Mouse (Mus musculus) mesoderm, embryonic 11.5 days (tissue): ENCODE results near the gene Baz2b.
"Not testable (repeated sequence)": the region's sequence is repeated elsewhere in the genome, so short reads cannot be mapped to it uniquely, and the experiment has no call there.

Experiments
- DNase-seq: peaks from one replicate; pipeline ENCODE4 v3.0.0-alpha.2; 2012; ENCODE audit warnings: low read depth, low spot score

The Baz2b gene

GRCm38 (mm10) chr2:60089528-60090247 is 120.0 kb downstream of the Baz2b start:
- DNase-seq: no peak

DNA sequence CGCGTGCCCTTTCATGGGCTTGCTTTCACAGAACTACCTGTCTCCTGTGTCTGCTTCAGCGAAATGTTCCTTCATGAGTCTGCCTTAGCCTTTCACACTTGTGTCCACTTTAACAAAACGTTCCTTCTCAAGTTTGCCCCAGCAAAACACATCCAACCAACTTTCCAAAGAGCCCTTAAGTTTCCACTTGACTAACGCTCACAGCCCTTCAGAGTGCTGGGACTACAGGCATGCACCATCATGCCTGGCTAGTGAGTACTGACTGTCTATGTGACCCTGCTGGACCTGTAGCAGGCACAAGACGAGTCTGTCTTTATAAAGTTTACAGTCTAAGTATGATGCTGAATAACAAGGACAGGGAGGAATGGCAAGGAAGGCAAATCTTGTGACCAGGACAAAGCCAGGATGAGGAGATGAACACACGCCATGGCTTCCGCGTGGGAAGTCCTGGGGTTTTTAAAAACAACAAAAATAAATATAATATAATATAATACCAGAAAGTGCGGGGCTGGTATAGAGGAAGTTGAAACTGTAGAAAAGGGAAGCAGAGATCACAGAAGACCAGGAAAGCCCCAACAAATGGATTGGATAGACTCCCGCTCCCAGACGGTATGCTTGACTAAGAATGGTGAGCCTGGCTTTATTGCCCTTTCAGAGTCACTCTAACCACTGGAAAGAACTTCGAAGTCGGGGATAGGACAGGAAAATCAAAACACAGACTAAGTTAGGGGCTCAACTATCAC is 120.7 kb downstream of the Baz2b start:
- no peak for DNase-seq

- DNase-seq: no peak
Measured at GRCm38 (mm10) chr2:60086197-60086903, 123.3 kb downstream of the Baz2b start.

DNA sequence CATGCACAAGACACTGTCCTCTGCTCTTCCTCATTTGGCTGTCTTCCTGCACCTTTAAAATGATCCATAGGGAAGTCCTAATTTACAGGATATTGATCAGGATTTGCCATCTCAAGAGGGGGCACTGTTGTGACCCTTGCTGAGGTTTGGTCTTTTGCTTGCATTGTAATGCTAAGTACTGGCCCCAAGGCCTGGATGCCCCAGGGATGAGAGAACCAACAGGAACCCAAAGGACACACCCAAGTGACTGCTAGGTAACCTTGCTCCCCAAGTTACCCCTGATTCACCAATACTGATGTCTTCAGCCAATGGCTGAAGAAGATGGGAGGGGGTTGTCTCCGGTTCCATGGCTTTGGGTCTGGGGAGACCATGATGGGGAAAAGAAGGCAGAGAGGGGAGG is 124.8 kb downstream of the Baz2b start:
- no peak for DNase-seq

- no peak for DNase-seq
Measured at GRCm38 (mm10) chr2:60082984-60083636, 126.5 kb downstream of the Baz2b start.

- DNase-seq: no peak
Measured at GRCm38 (mm10) chr2:60082225-60082624, 127.4 kb downstream of the Baz2b start.

DNA sequence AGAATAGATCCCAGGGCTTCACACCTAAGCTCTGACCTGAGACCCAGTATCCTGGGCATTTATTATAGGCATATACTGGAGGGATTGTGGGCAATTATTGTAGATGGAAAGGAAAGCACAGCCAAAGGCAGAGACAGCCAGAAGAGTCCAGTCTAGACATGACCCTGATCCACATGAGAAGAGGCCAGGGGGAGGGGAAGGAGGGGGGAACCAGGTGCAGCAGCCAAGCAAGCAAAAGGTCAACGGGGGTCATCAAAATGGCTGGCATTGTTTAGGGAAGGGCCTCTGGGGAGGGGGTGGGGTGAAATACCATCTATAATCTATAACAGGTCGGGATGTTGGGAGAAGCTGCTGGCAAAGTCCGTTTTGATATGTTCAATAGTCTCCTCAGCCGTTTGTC is 128.8 kb downstream of the Baz2b start:
- peak; percentile 66 for DNase-seq

DNA sequence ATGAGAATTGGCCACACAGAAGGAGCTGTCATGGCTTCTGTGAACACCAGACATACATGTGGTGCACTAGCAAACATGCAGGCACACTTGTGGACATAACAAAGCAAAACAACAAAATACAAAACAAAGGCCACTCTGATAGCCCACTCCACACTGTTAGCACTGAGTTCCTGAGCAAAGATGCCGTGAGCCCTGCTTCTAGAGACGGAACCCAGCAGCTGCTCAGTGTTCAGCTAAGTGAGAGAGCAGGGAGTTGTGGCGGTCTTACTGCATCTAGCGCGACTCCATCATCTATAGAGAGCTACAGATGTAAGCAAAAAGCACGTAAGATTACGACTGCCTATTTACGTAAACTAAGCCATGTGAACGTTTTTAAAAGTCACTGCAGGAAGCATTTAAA is 132.0 kb downstream of the Baz2b start:
- DNase-seq: no peak

GRCm38 (mm10) chr2:60076800-60077199 is 132.8 kb downstream of the Baz2b start:
- no peak for DNase-seq

DNA sequence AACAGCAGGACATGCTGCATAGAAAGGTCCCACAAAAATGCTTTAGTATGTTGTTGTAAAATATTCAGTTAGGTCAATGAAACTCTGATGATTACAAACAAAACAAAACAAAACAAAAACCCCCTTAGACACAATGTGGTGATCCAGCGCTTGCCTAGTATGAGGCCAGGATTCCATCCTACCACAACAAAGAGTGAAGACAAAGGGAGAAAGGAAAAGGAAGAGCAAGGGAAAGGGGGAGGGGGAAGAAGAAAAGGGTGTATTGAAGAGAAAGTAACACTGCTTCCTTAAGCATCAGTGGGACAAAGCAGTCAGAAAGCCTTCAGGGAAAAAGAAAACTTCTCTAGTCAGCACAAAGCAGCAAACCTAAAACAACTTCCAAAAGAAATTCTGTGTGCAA is 133.6 kb downstream of the Baz2b start:
- DNase-seq: no peak

DNA sequence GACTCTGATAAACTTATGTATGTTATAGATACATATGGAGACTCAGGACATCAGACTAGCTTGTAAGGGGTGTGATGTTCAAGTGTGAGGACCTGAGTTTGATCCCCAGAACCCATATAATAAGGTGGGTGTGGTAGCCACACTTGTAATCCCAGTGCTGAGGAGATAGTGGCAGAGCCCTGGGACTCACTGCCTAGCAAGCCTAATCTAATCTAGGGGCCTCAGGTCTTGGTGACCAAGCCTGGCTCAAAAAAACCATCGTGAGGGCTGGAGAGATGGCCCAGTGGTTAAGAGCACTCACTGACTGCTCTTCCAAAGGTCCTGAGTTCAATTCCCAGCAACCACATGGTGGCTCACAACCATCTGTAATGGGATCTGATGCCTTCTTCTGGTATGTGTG is 135.8 kb downstream of the Baz2b start:
- not testable (repeated sequence) for DNase-seq

GRCm38 (mm10) chr2:60071813-60072212 is 137.8 kb downstream of the Baz2b start:
- no peak for DNase-seq

GRCm38 (mm10) chr2:60070938-60071337 is 138.7 kb downstream of the Baz2b start:
- no peak for DNase-seq

GRCm38 (mm10) chr2:60068468-60068867 is 141.2 kb downstream of the Baz2b start:
- DNase-seq: no peak

GRCm38 (mm10) chr2:60065415-60065814 is 144.2 kb downstream of the Baz2b start:
- DNase-seq: no peak

GRCm38 (mm10) chr2:60060185-60060775 is 149.4 kb downstream of the Baz2b start:
- no peak for DNase-seq

DNA sequence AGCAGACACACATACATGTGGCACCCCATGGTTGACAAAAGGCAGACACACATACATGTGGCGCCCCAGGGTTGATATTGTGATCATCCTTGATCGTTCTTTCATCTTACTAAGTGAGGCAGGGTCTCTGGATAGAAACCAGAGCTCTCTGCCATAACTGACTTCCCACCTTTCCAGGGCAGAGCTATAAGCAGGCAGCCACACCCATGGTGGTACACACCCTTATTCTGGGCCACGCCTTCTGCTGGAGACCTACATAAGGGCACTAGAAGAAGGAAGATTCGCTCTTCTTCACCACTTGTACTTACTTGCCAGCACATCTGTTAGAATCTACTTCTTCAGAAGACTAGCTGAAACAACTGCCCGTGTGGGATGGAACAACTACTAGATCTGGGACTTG is 150.3 kb downstream of the Baz2b start:
- no peak for DNase-seq

GRCm38 (mm10) chr2:60056043-60056442 is 153.6 kb downstream of the Baz2b start:
- peak; percentile 39 for DNase-seq

GRCm38 (mm10) chr2:60054808-60055535 is 154.7 kb downstream of the Baz2b start:
- DNase-seq: no peak

DNA sequence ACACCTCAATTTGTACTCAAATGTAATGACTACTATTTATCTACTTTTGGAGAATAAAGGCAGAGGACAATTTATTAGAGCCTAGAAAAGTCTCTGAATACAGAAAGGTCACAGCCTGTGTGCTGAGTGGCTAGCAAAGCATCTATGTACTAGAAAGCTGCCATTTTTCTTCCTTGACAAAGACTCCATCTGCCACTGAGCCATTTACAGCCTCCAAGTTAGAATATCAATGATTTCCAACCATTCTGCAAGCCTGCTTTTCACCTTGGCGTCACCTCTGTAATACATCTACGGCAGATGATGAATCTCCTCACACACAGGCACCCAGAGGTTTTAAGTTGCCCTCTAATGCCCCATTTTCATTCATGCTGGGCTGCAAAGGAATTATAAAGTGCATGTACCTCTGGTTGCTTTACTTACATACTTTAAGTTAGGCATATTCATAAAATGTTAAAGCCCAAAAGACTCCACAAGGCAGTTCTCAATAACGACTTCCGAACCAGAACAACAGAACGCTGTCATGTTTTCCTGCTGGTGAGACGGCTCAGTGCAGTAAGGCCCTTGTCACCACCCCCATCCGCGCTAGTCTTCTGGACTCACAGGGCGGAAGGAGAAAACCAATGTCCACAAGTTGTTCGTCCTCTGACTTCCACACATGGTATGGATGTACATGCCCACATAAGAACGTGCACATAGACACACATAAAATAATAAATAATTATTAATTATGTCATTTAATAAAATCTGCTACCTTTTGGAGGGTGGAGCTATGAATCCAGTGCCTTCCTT is 156.2 kb downstream of the Baz2b start:
- peak; percentile 22 for DNase-seq
